Mouse (Mus musculus) MEL (cell line): ENCODE results near the gene Foxl2. TPM values are rescaled to one million over a fixed set of nuclear protein-coding genes. Genes with fewer than 3 reads are reported as not detected.

Experiments used
- DNase-seq: peaks from one replicate; pipeline ENCODE4 v3.0.0; 2011; ENCODE audit warnings: low read depth, low spot score
- H3K27ac ChIP-seq: 2 replicates; pipeline ENCODE4 v1.5.1; 2012; ENCODE audit warnings: low read depth, mild to moderate bottlenecking, control low read depth, low read length, moderate library complexity; ENCODE audit not compliant: control insufficient read depth
- H3K27me3 ChIP-seq, 2 experiments: fragments of 150-350 bp in 1 of 2; sonication (generic) in 1 of 2; 2 replicates each; pipeline ENCODE4 v1.6.1; 2012; ENCODE audit warnings: low read length in 2 of 2, mild to moderate bottlenecking in 2 of 2, improper control_type of control experiment in 1 of 2, moderate library complexity in 1 of 2; ENCODE audit not compliant: insufficient read depth in 2 of 2, control insufficient read depth in 1 of 2
- H3K36me3 ChIP-seq, 2 experiments: 2 replicates each; pipeline ENCODE4 v1.6.1; 2012 to 2014; ENCODE audit warnings: low read length in 2 of 2, improper control_type of control experiment in 1 of 2, inconsistent platforms in 1 of 2, mild to moderate bottlenecking in 1 of 2; ENCODE audit not compliant: insufficient read depth in 2 of 2, control insufficient read depth in 1 of 2
- H3K4me1 ChIP-seq, 2 experiments: fragments of 150-350 bp in 1 of 2; sonication (generic) in 1 of 2; 2 replicates each; pipeline ENCODE4 v1.6.1; 2012; ENCODE audit warnings: low read length in 2 of 2, improper control_type of control experiment in 1 of 2, mild to moderate bottlenecking in 1 of 2; ENCODE audit not compliant: insufficient read depth in 2 of 2, control insufficient read depth in 1 of 2
- H3K4me3 ChIP-seq, 2 experiments: fragments of 150-350 bp in 1 of 2; sonication (generic) in 1 of 2; 2 replicates each; pipeline ENCODE4 v1.5.1; 2012; ENCODE audit warnings: low read depth in 2 of 2, low read length in 2 of 2, mild to moderate bottlenecking in 2 of 2, moderate library complexity in 2 of 2, control low read depth in 1 of 2, improper control_type of control experiment in 1 of 2; ENCODE audit not compliant: control insufficient read depth in 1 of 2, insufficient read depth in 1 of 2
- H3K79me2 ChIP-seq: 2 replicates; pipeline ENCODE4 v1.6.1; 2012; ENCODE audit warnings: mild to moderate bottlenecking, low read length, moderate library complexity; ENCODE audit not compliant: control insufficient read depth, poor library complexity, insufficient read depth
- H3K9ac ChIP-seq: 2 replicates; pipeline ENCODE4 v1.6.1; 2012; ENCODE audit warnings: low read depth, mild to moderate bottlenecking, control low read depth, low read length, moderate library complexity; ENCODE audit not compliant: control insufficient read depth, poor library complexity, severe bottlenecking
- H3K9me3 ChIP-seq: fragments of 150-350 bp; sonication (generic); replicated peaks from 2 replicates; pipeline ENCODE4 v1.6.1; 2012; ENCODE audit warnings: mild to moderate bottlenecking, low read length, improper control_type of control experiment, moderate library complexity; ENCODE audit not compliant: insufficient read depth
- BHLHE40 ChIP-seq: IDR thresholded peaks from 2 replicates; pipeline ENCODE4 v1.6.1; 2012; ENCODE audit warnings: low read depth, mild to moderate bottlenecking, inconsistent platforms, low read length, improper control_type of control experiment, borderline replicate concordance
- CHD1 ChIP-seq: IDR thresholded peaks from 2 replicates; pipeline ENCODE4 v1.6.1; 2012; ENCODE audit warnings: low read depth, mild to moderate bottlenecking, inconsistent platforms, low read length, improper control_type of control experiment
- CTCF ChIP-seq, 3 experiments: IDR thresholded peaks in 2 of 3; conservative IDR thresholded peaks in 1 of 3; 2 replicates each; pipeline ENCODE4 v1.5.1; 2011 to 2012; ENCODE audit warnings: low read length in 3 of 3, low read depth in 2 of 3, mild to moderate bottlenecking in 2 of 3, improper control_type of control experiment in 1 of 3, inconsistent platforms in 1 of 3, mixed read lengths in 1 of 3, moderate library complexity in 1 of 3; ENCODE audit not compliant: control insufficient read depth in 1 of 3, insufficient read depth in 1 of 3, poor library complexity in 1 of 3, severe bottlenecking in 1 of 3
- EP300 ChIP-seq, 2 experiments: IDR thresholded peaks; 2 replicates each; pipeline ENCODE4 v1.6.1; 2011; ENCODE audit warnings: improper control_type of control experiment in 2 of 2, low read length in 2 of 2, low read depth in 1 of 2, mild to moderate bottlenecking in 1 of 2
- GATA1 ChIP-seq: IDR thresholded peaks from 2 replicates; pipeline ENCODE4 v1.6.1; 2011; ENCODE audit warnings: low read depth, low read length, improper control_type of control experiment
- HCFC1 ChIP-seq: IDR thresholded peaks from 2 replicates; pipeline ENCODE4 v1.6.1; 2012; ENCODE audit warnings: low read depth, mild to moderate bottlenecking, inconsistent platforms, low read length, improper control_type of control experiment, moderate library complexity
- MAFK ChIP-seq: IDR thresholded peaks from 2 replicates; pipeline ENCODE4 v1.6.1; 2011; ENCODE audit warnings: low read depth, mild to moderate bottlenecking, low read length, improper control_type of control experiment, borderline replicate concordance
- MEF2A ChIP-seq: IDR thresholded peaks from 2 replicates; pipeline ENCODE4 v1.6.1; 2014; ENCODE audit warnings: low read depth, mild to moderate bottlenecking, inconsistent platforms, low read length, improper control_type of control experiment; ENCODE audit not compliant: poor library complexity, insufficient replicate concordance, severe bottlenecking; ENCODE audit errors: extremely low read depth
- MYB ChIP-seq: IDR thresholded peaks from 2 replicates; pipeline ENCODE4 v1.6.1; 2011; ENCODE audit warnings: mild to moderate bottlenecking, low read depth, low read length, improper control_type of control experiment
- MYC ChIP-seq: IDR thresholded peaks from 2 replicates; pipeline ENCODE4 v1.6.1; 2011; ENCODE audit warnings: low read depth, mild to moderate bottlenecking, low read length, improper control_type of control experiment, moderate library complexity
- NRF1 ChIP-seq: IDR thresholded peaks from 2 replicates; pipeline ENCODE4 v1.6.1; 2014; ENCODE audit warnings: low read depth, mild to moderate bottlenecking, inconsistent platforms, low read length, improper control_type of control experiment, moderate library complexity; ENCODE audit not compliant: poor library complexity, insufficient read depth, severe bottlenecking
- POLR2A ChIP-seq, 2 experiments: IDR thresholded peaks; 2 replicates each; pipeline ENCODE4 v1.6.1; 2011 to 2012; ENCODE audit warnings: low read length in 2 of 2, mild to moderate bottlenecking in 2 of 2, control low read depth in 1 of 2, improper control_type of control experiment in 1 of 2, low read depth in 1 of 2, moderate library complexity in 1 of 2; ENCODE audit not compliant: control insufficient read depth in 1 of 2, insufficient read depth in 1 of 2, poor library complexity in 1 of 2
- POLR2AphosphoS5 ChIP-seq: IDR thresholded peaks from 2 replicates; pipeline ENCODE4 v1.6.1; 2012; ENCODE audit warnings: low read depth, borderline replicate concordance, mild to moderate bottlenecking, inconsistent platforms, low read length, moderate library complexity, mixed read lengths
- RAD21 ChIP-seq: IDR thresholded peaks from 2 replicates; pipeline ENCODE4 v1.6.1; 2011; ENCODE audit warnings: mild to moderate bottlenecking, low read depth, low read length, improper control_type of control experiment
- SIN3A ChIP-seq: IDR thresholded peaks from 2 replicates; pipeline ENCODE4 v1.6.1; 2012; ENCODE audit warnings: low read length, improper control_type of control experiment, inconsistent platforms
- TCF12 ChIP-seq: IDR thresholded peaks from 2 replicates; pipeline ENCODE4 v1.6.1; 2014; ENCODE audit warnings: low read depth, mild to moderate bottlenecking, inconsistent platforms, low read length, improper control_type of control experiment, moderate library complexity
- USF1 ChIP-seq: IDR thresholded peaks from 2 replicates; pipeline ENCODE4 v1.6.1; 2014; ENCODE audit warnings: low read depth, mild to moderate bottlenecking, inconsistent platforms, low read length, improper control_type of control experiment, moderate library complexity
- USF2 ChIP-seq, 2 experiments: IDR thresholded peaks; 2 replicates each; pipeline ENCODE4 v1.6.1; 2011 to 2012; ENCODE audit warnings: improper control_type of control experiment in 2 of 2, low read length in 2 of 2, borderline replicate concordance in 1 of 2, inconsistent platforms in 1 of 2, low read depth in 1 of 2, mild to moderate bottlenecking in 1 of 2; ENCODE audit not compliant: insufficient read depth in 1 of 2
- ZMIZ1 ChIP-seq: IDR thresholded peaks from 2 replicates; pipeline ENCODE4 v1.6.1; 2012; ENCODE audit warnings: low read depth, mild to moderate bottlenecking, inconsistent platforms, low read length, improper control_type of control experiment, moderate library complexity
- polyA plus RNA-seq, 2 experiments: library from polyadenylated mRNA; stranded (reverse) in 1 of 2; unstranded in 1 of 2; fragments of >175 nt in 1 of 2; fragments of >200 nt in 1 of 2; gene quantifications; 2 replicates each; pipeline versions ENCODE4 v1.2.1 to v1.2.4; 2012; ENCODE audit warnings: low replicate concordance in 2 of 2, low read depth in 1 of 2; ENCODE audit not compliant: insufficient read length in 2 of 2, insufficient read depth in 1 of 2, missing spikeins in 1 of 2
- total RNA-seq: library from RNA; depleted of rRNA; stranded (reverse); fragments of 300-350 nt; gene quantifications from 2 replicates; pipeline ENCODE4 v1.2.3, GENCODE M21; 2012

The Foxl2 gene
- total and polyA plus RNA-seq, 3 experiments: not detected

DNA sequence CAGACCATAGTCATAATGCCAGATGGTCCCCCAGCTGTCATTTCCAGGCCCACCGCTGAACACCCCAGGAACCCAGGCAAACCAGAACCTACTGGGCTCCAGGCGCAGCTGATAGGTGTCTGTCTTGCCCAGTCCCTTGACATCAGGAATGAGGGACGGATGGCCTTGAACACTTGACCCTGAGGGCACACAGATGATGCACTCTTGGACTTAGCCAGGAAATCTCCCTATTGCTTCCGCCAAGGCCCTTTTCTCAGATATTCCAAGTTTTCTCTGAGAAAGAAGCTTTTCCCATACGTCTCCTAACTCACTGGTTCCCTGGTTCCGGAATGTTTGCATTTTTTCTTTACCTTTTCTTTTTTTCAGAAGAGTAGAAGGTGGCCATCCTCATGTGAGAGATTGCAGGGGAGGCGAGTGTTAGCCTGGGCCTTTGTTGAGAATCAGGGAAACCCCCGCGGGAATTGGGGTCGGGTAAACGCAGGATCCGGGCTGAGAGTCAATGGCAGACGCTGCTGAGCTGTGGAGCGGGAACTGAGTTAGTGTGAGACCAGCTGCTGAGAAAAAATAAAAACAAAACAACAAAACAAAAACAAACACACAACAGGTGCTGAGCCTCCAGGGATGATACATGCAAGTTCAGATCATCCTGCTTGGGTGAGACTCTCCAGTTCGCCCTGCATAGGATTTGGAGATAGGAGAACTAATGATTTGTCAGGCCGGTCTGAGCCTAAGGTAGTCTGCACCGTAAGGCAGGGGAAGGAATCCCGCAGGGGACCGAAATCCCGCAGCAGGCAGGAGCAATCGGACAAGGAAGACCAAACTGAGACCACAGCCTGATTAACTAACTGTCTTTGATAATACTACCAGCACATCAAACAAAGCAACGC, 6.7 kb downstream of the Foxl2 start:
- Histone ChIP-seq H3K4me3 (no peak overlapping the region), H3K9me3 (no peaks in the 10 kb centered on the region), H3K36me3 (no peaks in the 10 kb centered on the region), H3K4me1 (no peaks in the 10 kb centered on the region), H3K79me2 (no peaks in the 10 kb centered on the region), H3K27me3 (no peaks in the 10 kb centered on the region; a peak in 1 of 4 replicates), H3K9ac (no peak overlapping the region), H3K27ac (no peak overlapping the region)
- no peak for TF ChIP-seq HCFC1
- TF ChIP-seq SIN3A: no peak
- TF ChIP-seq ZMIZ1: no peak
- no peak for TF ChIP-seq MEF2A
- no peak for TF ChIP-seq MYB
- no peak for TF ChIP-seq NRF1
- TF ChIP-seq BHLHE40: no peak
- TF ChIP-seq CTCF (IDR thresholded peaks at IDR 0.05 in 2 of 3, conservative IDR thresholded peaks at IDR 0.05 in 1 of 3; ENCODE audit: control insufficient read depth in 1 of 3, insufficient read depth in 1 of 3, low read depth in 2 of 3, low read length in 3 of 3, poor library complexity in 1 of 3, severe bottlenecking in 1 of 3): no peak
- TF ChIP-seq TCF12: no peak
- no peak for TF ChIP-seq USF2 (IDR thresholded peaks at IDR 0.05; ENCODE audit: borderline replicate concordance in 1 of 2, insufficient read depth in 1 of 2, low read depth in 1 of 2, low read length in 2 of 2)
- no peak for TF ChIP-seq CHD1
- TF ChIP-seq USF1: no peak
- TF ChIP-seq POLR2A (IDR thresholded peaks at IDR 0.05; ENCODE audit: control insufficient read depth in 1 of 2, insufficient read depth in 1 of 2, low read depth in 1 of 2, low read length in 2 of 2, poor library complexity in 1 of 2): no peak
- TF ChIP-seq GATA1: no peak
- no peak for DNase-seq

DNA sequence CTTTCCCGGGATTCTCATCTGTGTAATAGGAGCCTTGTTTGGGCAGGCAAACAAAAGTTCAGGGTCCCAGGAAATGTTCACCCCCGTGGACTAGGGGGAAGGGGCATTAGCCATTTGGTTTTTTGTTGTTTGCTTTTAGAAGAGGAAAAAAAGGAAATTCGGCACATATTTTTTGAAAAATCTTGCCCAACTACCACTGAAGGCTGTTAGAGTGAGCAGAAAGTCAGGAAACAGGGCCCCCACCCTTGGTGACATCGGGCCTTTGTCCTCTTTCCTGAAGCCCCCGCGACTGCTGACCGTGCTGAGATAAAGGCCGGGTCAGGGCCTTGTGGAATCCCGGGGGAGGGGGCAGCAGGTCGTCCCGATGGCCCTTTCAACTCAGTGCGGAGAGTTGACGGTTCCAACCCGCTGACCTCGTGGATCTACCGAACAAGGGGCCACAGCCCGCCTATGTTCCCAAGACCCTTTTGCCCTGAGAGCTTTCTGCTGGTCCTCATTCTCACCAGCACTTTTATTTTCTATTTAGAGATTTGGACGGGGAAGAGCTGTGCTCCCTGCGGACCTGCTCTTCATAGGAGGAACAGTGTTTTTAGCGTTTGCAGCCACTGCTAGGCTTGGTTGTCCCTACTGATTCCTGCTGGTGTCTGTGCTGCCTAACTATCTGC, 7.5 kb downstream of the Foxl2 start:
- Histone ChIP-seq H3K36me3 (no peaks in the 10 kb centered on the region), H3K79me2 (no peaks in the 10 kb centered on the region), H3K27ac (no peak overlapping the region), H3K4me1 (no peaks in the 10 kb centered on the region), H3K4me3 (no peak overlapping the region), H3K9me3 (no peaks in the 10 kb centered on the region), H3K9ac (no peak overlapping the region), H3K27me3 (no peaks in the 10 kb centered on the region; a peak in 1 of 4 replicates)
- DNase-seq: no peak
- TF ChIP-seq MYC: no peak
- TF ChIP-seq MAFK: no peak
- TF ChIP-seq CHD1: no peak
- TF ChIP-seq EP300 (IDR thresholded peaks at IDR 0.05; ENCODE audit: low read depth in 1 of 2, low read length in 2 of 2): no peak
- no peak for TF ChIP-seq MYB
- no peak for TF ChIP-seq POLR2A (IDR thresholded peaks at IDR 0.05; ENCODE audit: control insufficient read depth in 1 of 2, insufficient read depth in 1 of 2, low read depth in 1 of 2, low read length in 2 of 2, poor library complexity in 1 of 2)
- TF ChIP-seq SIN3A: no peak
- TF ChIP-seq POLR2AphosphoS5: no peak
- TF ChIP-seq RAD21: no peak
- TF ChIP-seq CTCF (IDR thresholded peaks at IDR 0.05 in 2 of 3, conservative IDR thresholded peaks at IDR 0.05 in 1 of 3; ENCODE audit: control insufficient read depth in 1 of 3, insufficient read depth in 1 of 3, low read depth in 2 of 3, low read length in 3 of 3, poor library complexity in 1 of 3, severe bottlenecking in 1 of 3): no peak
